Mouse (Mus musculus): ENCODE data around the gene Foxr2. TPM values are rescaled to one million over a fixed set of nuclear protein-coding genes. Genes with fewer than 3 reads are reported as not detected.

Foxr2 gene
- total RNA-seq (2021) = not detected
- long read RNA-seq, experiment 1 = 0 reads
- long read RNA-seq, experiment 2 = 0 reads

GRCm38 (mm10) chrX:153118486-153118885 lies at the start of gene Foxr2:
Gene Foxr2, plus strand, starts transcription at chrX:153118786.
- no peak for DNase-seq (ENCODE audit: low spot score in 2 of 2)

GRCm38 (mm10) chrX:153119013-153119412 lies 427 bp downstream of the Foxr2 start:
- DNase-seq (ENCODE audit: low spot score in 2 of 2) = no peak

- peak; percentile 18 to 32 for DNase-seq (ENCODE audit: low spot score in 2 of 2)
Observed at GRCm38 (mm10) chrX:153139734-153140515, 21.3 kb downstream of the Foxr2 start, which contains the start of gene Rragb. Gene Rragb, plus strand, starts transcription at chrX:153139981.

GRCm38 (mm10) chrX:153142656-153143055 lies 24.1 kb downstream of the Foxr2 start:
- DNase-seq (ENCODE audit: low spot score in 2 of 2) = no peak

GRCm38 (mm10) chrX:153151766-153152165 lies 33.2 kb downstream of the Foxr2 start:
- DNase-seq (ENCODE audit: low spot score in 2 of 2) = no peak

GRCm38 (mm10) chrX:153155322-153155721 lies 36.7 kb downstream of the Foxr2 start:
- DNase-seq (ENCODE audit: low spot score in 2 of 2) = peak in 1 of 2 experiments; percentile 8

GRCm38 (mm10) chrX:153174786-153175185 lies 56.2 kb downstream of the Foxr2 start:
- no peak for DNase-seq (ENCODE audit: low spot score in 2 of 2)

- DNase-seq (ENCODE audit: low spot score in 2 of 2) = no peak
Observed at GRCm38 (mm10) chrX:153182221-153182620, 63.6 kb downstream of the Foxr2 start.

Other genes with a start within 250 kb of the Foxr2 start
- under 1 TPM; 0.59 to 0.73 TPM for gene Usp51, start 112.3 kb upstream of the Foxr2 start, total RNA-seq (2021)
- 10 to 100 TPM; 18.3 to 20.7 TPM for gene Mageh1, start 81.2 kb upstream of the Foxr2 start, total RNA-seq (2021)
- 1 to 10 TPM; 1.6 to 1.8 TPM for gene Rragb, start 21.2 kb downstream of the Foxr2 start, total RNA-seq (2021)
- 1 to 10 TPM in 1 of 2 experiments, under 1 TPM in 1; 0.76 to 1.3 TPM for gene Klf8, start 118.7 kb downstream of the Foxr2 start, total RNA-seq (2021)